Mouse (Mus musculus): ENCODE results near the gene Rab11fip3. TPM values are rescaled to one million over a fixed set of nuclear protein-coding genes. Genes with fewer than 3 reads are reported as not detected.

The Rab11fip3 gene
- polyA plus RNA-seq, 1 experiment from 2014 or later: 1.9 TPM

DNA sequence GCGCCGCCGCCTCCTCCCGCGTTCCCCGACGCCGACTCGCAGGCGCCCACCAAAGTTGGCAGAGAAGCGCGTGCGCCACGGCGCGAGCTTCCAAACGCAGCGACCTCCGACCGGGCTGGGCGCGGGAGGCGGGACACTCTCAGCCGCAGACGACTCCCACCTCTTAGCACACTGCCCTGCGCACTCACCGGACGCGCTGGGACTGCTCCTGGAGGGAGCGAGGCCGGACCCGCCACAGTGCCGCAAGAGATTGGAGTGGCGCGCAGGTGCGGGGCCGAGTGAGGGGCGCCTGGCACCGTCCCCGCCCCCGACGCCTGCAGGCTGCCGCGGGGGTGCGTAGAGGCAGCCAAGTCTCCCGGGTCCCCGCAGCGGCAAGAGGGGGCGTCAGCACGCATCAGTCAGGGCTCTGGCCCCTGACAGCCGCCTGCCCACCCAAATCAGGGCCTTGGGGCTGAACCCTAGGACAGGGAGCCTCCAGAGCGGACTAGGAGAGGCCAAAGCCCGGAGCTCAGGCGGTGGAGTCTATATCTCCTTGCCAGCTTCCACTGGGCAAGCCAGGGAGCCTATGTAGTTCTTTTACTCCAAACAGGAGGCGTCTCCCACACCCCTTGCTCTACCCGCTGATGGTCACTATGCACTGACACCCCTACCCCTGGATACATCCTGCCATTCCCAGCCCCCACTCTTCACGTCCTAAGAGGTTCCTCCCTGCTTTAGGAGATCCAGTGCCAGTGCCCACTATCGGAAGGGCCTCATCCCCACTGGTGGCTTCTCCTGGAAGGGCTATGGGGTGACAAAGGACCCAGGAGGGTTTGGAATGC, 117.3 kb downstream of the Rab11fip3 start, which contains the start of gene A930017K11Rik:
Gene A930017K11Rik (minus strand): TSS at position 763 of the 821 bp plus-strand sequence.
- 0 out of 2 replicates have a peak, but pooled peaks cover 3% of the 10 kb centered on the region for H3K36me3 ChIP-seq
- peaks cover 50% of the 10 kb centered on the region for H3K4me1 ChIP-seq (replicated peaks)
- DNase-seq (no peak), ATAC-seq (ENCODE audit: low read depth) (no peak)
- peaks cover 51% of the 10 kb centered on the region for H3K27me3 ChIP-seq
- peak within 1 kb of the TSS; percentile 51 for H3K9ac ChIP-seq
- H3K4me3 ChIP-seq (replicated peaks): peak within 1 kb of the TSS; percentile 53
- peak within 1 kb of the TSS; percentile 70 for H3K4me2 ChIP-seq
- 2% methylated on average over 58 of the region's 58 CpGs for WGBS (ENCODE audit: insufficient replicate concordance)
- no peaks in the 10 kb centered on the region for H3K9me3 ChIP-seq (replicated peaks)
- no peak within 1 kb of the TSS for H3K27ac ChIP-seq

GRCm38 (mm10) chr17:25951225-25951802, 118.0 kb downstream of the Rab11fip3 start:
- ATAC-seq (ENCODE audit: low read depth): no peak

DNA sequence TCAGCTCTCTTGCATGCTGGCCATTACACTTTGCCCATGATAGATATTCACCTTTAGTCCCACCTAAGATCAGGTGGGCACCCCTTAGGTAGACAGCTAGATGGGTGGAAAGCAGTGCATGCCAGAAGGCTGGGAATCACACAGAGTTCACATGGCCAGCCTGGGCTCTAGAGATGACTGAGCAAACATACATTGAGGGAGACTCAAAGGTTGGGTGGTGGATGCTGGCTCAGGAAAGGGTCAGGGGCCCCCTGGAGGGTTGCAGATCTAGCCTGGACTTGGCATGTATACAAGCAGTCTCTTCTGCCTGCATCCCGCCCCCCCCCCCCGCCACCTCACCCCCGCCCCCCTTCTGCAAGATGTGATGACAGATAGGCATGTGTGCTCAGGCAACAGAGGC, 118.6 kb downstream of the Rab11fip3 start:
- no peak overlapping the region for H3K27ac ChIP-seq
- H3K4me2 ChIP-seq: peak overlapping the region; percentile 70
- WGBS (ENCODE audit: insufficient replicate concordance): 10% methylated on average over 3 of the region's 3 CpGs
- peaks cover 57% of the 10 kb centered on the region for H3K4me1 ChIP-seq (replicated peaks)
- ATAC-seq (ENCODE audit: low read depth) (no peak), DNase-seq (no peak)
- no peaks in the 10 kb centered on the region for H3K9me3 ChIP-seq (replicated peaks)
- no peak overlapping the region for H3K9ac ChIP-seq
- H3K27me3 ChIP-seq: peaks cover 51% of the 10 kb centered on the region
- no peaks in the 10 kb centered on the region for H3K36me3 ChIP-seq
- no peak overlapping the region for H3K4me3 ChIP-seq (replicated peaks)

More at GRCm38 (mm10) chr17:25951225-25951802, 118.0 kb downstream of the Rab11fip3 start:
- peak overlapping the region; percentile 70 for H3K4me2 ChIP-seq
- WGBS (ENCODE audit: insufficient replicate concordance): 2% methylated on average over 33 of the region's 33 CpGs
- DNase-seq: no peak
- H3K27me3 ChIP-seq: peaks cover 51% of the 10 kb centered on the region
- H3K27ac ChIP-seq: no peak overlapping the region
- peaks cover 57% of the 10 kb centered on the region for H3K4me1 ChIP-seq (replicated peaks)
- H3K9me3 ChIP-seq (replicated peaks): no peaks in the 10 kb centered on the region
- no peaks in the 10 kb centered on the region for H3K36me3 ChIP-seq
- peak overlapping the region; percentile 53 for H3K4me3 ChIP-seq (replicated peaks)
- peak overlapping the region; percentile 51; the same call in 1 of the 2 replicates for H3K9ac ChIP-seq

DNA sequence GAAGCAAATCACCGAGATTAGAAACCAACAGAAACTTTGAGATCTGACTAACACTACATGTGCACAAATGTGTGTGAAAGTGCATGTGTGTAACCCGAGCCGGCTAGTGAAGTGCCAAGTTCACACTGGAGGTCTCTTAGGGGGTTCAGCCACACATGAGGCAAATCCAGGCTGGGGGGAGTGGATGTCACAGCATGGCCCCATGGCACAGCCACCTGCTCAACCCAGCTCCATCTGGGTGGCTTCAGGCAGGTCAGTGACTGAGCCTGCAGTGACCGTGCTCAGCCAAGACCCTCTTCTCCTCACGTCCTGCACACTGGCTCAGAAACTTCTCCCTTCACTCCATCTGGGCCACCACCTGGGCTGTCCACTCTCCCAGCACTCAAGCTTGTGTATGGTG, 119.4 kb downstream of the Rab11fip3 start:
- WGBS (ENCODE audit: insufficient replicate concordance): 67% methylated on average over 5 of the region's 5 CpGs
- peaks cover 51% of the 10 kb centered on the region for H3K27me3 ChIP-seq

DNA sequence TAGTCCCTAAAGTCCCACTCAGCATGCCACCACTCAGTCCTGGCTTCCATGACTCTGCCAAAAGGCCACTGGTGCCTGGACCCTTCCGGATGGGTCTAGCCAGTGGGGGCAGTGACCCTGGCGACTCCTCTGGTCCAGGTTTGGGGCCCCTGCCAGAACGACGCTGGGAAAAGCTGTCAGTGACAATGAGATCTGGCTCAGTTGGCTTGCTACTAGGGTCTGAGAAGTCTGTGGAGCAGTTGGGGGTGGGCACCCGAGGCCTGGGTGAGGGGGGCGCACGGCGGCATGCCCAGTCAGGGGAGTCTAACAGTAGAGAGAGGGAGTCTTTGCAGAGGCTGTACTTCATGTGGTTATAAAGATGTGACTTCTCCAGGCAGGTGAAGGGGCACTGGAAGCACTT, 121.3 kb downstream of the Rab11fip3 start:
- peaks cover 39% of the 10 kb centered on the region for H3K27me3 ChIP-seq
- H3K4me1 ChIP-seq (replicated peaks): peaks cover 80% of the 10 kb centered on the region
- peak overlapping the region; percentile 85 for H3K4me2 ChIP-seq
- ATAC-seq (ENCODE audit: low read depth) (no peak), DNase-seq (no peak)
- H3K27ac ChIP-seq: peak overlapping the region; percentile 100
- H3K4me3 ChIP-seq (replicated peaks): no peak overlapping the region
- 73% methylated on average over 8 of the region's 8 CpGs for WGBS (ENCODE audit: insufficient replicate concordance)
- H3K9me3 ChIP-seq (replicated peaks): no peaks in the 10 kb centered on the region
- H3K36me3 ChIP-seq: no peaks in the 10 kb centered on the region
- H3K9ac ChIP-seq: peak overlapping the region; percentile 99

More for the DNA sequence above, 119.4 kb downstream of the Rab11fip3 start:
- H3K27ac ChIP-seq: no peak overlapping the region
- no peaks in the 10 kb centered on the region for H3K9me3 ChIP-seq (replicated peaks)
- no peak overlapping the region for H3K9ac ChIP-seq
- ATAC-seq (ENCODE audit: low read depth): no peak
- no peak overlapping the region for H3K4me3 ChIP-seq (replicated peaks)
- DNase-seq: no peak
- no peaks in the 10 kb centered on the region for H3K36me3 ChIP-seq
- H3K4me1 ChIP-seq (replicated peaks): peaks cover 61% of the 10 kb centered on the region
- no peak overlapping the region for H3K4me2 ChIP-seq

GRCm38 (mm10) chr17:25947576-25947975, 121.8 kb downstream of the Rab11fip3 start:
- H3K4me1 ChIP-seq (replicated peaks): peaks cover 83% of the 10 kb centered on the region
- H3K27ac ChIP-seq: peak overlapping the region; percentile 100
- DNase-seq (no peak), ATAC-seq (ENCODE audit: low read depth) (0 out of 2 replicates have a peak, but pooled peaks have one; percentile 1)
- H3K4me2 ChIP-seq: peak overlapping the region; percentile 85
- no peaks in the 10 kb centered on the region for H3K36me3 ChIP-seq
- whole genome bisulfite sequencing (ENCODE audit: insufficient replicate concordance): 61% methylated on average over 4 of the region's 4 CpGs
- H3K4me3 ChIP-seq (replicated peaks): no peak overlapping the region
- H3K9me3 ChIP-seq (replicated peaks): no peaks in the 10 kb centered on the region
- peak overlapping the region; percentile 99 for H3K9ac ChIP-seq
- peaks cover 35% of the 10 kb centered on the region for H3K27me3 ChIP-seq

DNA sequence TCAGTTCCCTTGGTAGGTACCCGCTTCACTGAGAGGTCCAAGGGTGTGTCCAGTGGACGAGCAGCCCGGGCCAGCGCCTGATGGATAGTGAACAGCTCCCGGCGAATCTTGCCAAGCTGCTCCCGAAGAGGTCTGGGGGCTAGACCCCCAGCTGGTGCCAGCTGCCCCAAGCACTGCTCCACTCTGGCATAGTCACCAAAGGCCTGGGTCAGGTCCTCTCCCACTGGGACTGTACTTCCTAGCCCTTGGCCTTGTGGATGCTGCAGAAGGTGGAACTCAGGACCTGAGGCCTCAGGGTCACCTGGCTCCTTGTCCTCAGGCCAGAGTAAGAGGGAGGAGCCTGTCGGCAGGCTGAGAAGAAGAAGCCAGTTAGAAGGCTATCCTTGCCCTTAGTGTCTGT, 122.5 kb downstream of the Rab11fip3 start:
- DNase-seq (no peak), ATAC-seq (ENCODE audit: low read depth) (no peak)
- Histone ChIP-seq H3K27ac (peak overlapping the region; percentile 100), H3K27me3 (peaks cover 28% of the 10 kb centered on the region), H3K4me1 (replicated peaks) (peaks cover 77% of the 10 kb centered on the region), H3K9ac (peak overlapping the region; percentile 99), H3K36me3 (no peaks in the 10 kb centered on the region), H3K4me3 (replicated peaks) (peak overlapping the region; percentile 24; the same call in 1 of the 2 replicates), H3K4me2 (peak overlapping the region; percentile 85), H3K9me3 (replicated peaks) (no peaks in the 10 kb centered on the region)
- 80% methylated on average over 8 of the region's 8 CpGs for WGBS (ENCODE audit: insufficient replicate concordance)

DNA sequence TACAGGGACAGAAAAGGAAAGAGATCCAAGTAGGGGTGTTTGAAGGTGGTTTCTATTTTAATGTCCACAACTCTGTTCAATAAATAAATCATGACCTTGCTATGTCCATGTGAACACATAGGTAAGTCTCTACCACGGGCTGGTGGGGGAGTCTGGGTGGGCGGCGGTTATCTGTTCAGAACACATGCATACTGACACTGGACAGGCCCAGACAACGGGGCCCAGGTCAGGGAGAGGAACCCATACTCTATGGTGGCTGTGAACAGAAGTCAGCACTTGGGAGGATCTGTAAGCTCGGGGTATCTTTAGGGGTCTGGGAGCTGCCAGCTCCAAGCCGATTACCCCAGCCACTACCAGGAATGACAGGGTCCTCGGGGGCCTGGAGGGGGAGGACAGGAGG, 123.0 kb downstream of the Rab11fip3 start:
- Histone ChIP-seq H3K27ac (peak overlapping the region; percentile 100), H3K4me2 (peak overlapping the region; percentile 85)
- peak; percentile 38 for ATAC-seq (ENCODE audit: low read depth)

GRCm38 (mm10) chr17:25945517-25946155, 123.7 kb downstream of the Rab11fip3 start:
- no peaks in the 10 kb centered on the region for H3K9me3 ChIP-seq (replicated peaks)
- H3K4me3 ChIP-seq (replicated peaks): no peak overlapping the region
- 78% methylated on average over 9 of the region's 9 CpGs for WGBS (ENCODE audit: insufficient replicate concordance)
- DNase-seq: no peak
- H3K27me3 ChIP-seq: peaks cover 15% of the 10 kb centered on the region
- peak overlapping the region; percentile 100 for H3K27ac ChIP-seq
- peak overlapping the region; percentile 85 for H3K4me2 ChIP-seq
- no peak for ATAC-seq (ENCODE audit: low read depth)
- H3K4me1 ChIP-seq (replicated peaks): peaks cover 70% of the 10 kb centered on the region
- H3K36me3 ChIP-seq: peaks cover 3% of the 10 kb centered on the region
- H3K9ac ChIP-seq: peak overlapping the region; percentile 99

More for the DNA sequence above, 123.0 kb downstream of the Rab11fip3 start:
- WGBS (ENCODE audit: insufficient replicate concordance): 28% methylated on average over 7 of the region's 7 CpGs
- H3K4me3 ChIP-seq (replicated peaks): peak overlapping the region; percentile 24
- DNase-seq: peak; percentile 54
- peaks cover 72% of the 10 kb centered on the region for H3K4me1 ChIP-seq (replicated peaks)
- no peaks in the 10 kb centered on the region for H3K9me3 ChIP-seq (replicated peaks)
- peaks cover 22% of the 10 kb centered on the region for H3K27me3 ChIP-seq
- peak overlapping the region; percentile 99 for H3K9ac ChIP-seq
- H3K36me3 ChIP-seq: no peaks in the 10 kb centered on the region

GRCm38 (mm10) chr17:25944366-25945163, 124.8 kb downstream of the Rab11fip3 start, which contains the start of the genes Pigq and Nhlrc4:
TSS of gene Pigq (minus strand) at chr17:25944936.
TSS of gene Nhlrc4 (minus strand) at chr17:25944961.
- peak within 1 kb of the TSS; percentile 92 for H3K4me3 ChIP-seq (replicated peaks)

More at GRCm38 (mm10) chr17:25944366-25945163, 124.8 kb downstream of the Rab11fip3 start, which contains the start of the genes Pigq and Nhlrc4:
- Histone ChIP-seq H3K27me3 (peaks cover 5% of the 10 kb centered on the region), H3K9me3 (replicated peaks) (no peaks in the 10 kb centered on the region), H3K36me3 (peaks cover 14% of the 10 kb centered on the region), H3K9ac (peak within 1 kb of the TSS; percentile 99), H3K4me2 (peak within 1 kb of the TSS; percentile 85), H3K4me1 (replicated peaks) (peaks cover 74% of the 10 kb centered on the region), H3K27ac (peak within 1 kb of the TSS; percentile 100)
- ATAC-seq (ENCODE audit: low read depth) (peak; percentile 70), DNase-seq (peak; percentile 68)
- WGBS (ENCODE audit: insufficient replicate concordance): 29% methylated on average over 6 of the region's 6 CpGs
